Mouse (Mus musculus): Measurements from ENCODE around the gene Metap1d. TPM values are rescaled to one million over a fixed set of nuclear protein-coding genes. Genes with fewer than 3 reads are reported as not detected.

The Metap1d gene
- polyA plus RNA-seq, 1 experiment from 2014 or later, result 34.4 TPM

- Histone ChIP-seq H3K4me1 (peaks cover 11% of the 10 kb centered on the region; the same call in 1 of the 2 replicates), H3K9me3 (no peaks in the 10 kb centered on the region), H3K27ac (replicated peaks) (no peak overlapping the region), H3K36me3 (no peaks in the 10 kb centered on the region), H3K4me3 (no peak overlapping the region), H3K9ac (replicated peaks) (no peak overlapping the region), H3K4me2 (replicated peaks) (no peak overlapping the region), H3K27me3 (peaks cover 29% of the 10 kb centered on the region)
- WGBS, result 92% methylated on average over 7 of the region's 7 CpGs
- ATAC-seq (ENCODE audit: low FRiP score, low read depth), result no peak
These were observed 58.1 kb downstream of the Metap1d start for GRCm38 (mm10) chr2:71511209-71511608.

GRCm38 (mm10) chr2:71512326-71512725, 59.2 kb downstream of the Metap1d start:
- H3K4me1 ChIP-seq, result peaks cover 11% of the 10 kb centered on the region
- WGBS, result 71% methylated on average over 9 of the region's 9 CpGs
- H3K4me3 ChIP-seq, result no peak overlapping the region
- 0 out of 2 replicates have a peak overlapping the region, but pooled peaks have one; percentile 15 for H3K27ac ChIP-seq (replicated peaks)
- peaks cover 29% of the 10 kb centered on the region for H3K27me3 ChIP-seq
- H3K9me3 ChIP-seq, result no peaks in the 10 kb centered on the region
- no peaks in the 10 kb centered on the region for H3K36me3 ChIP-seq
- no peak overlapping the region for H3K4me2 ChIP-seq (replicated peaks)
- peak; percentile 68 for ATAC-seq (ENCODE audit: low FRiP score, low read depth)
- H3K9ac ChIP-seq (replicated peaks), result no peak overlapping the region

GRCm38 (mm10) chr2:71516995-71517394, 63.9 kb downstream of the Metap1d start:
- ATAC-seq (ENCODE audit: low FRiP score, low read depth), result no peak
- no peak overlapping the region for H3K27ac ChIP-seq (replicated peaks)

GRCm38 (mm10) chr2:71517466-71518099, 64.5 kb downstream of the Metap1d start:
- Histone ChIP-seq H3K4me2 (replicated peaks) (no peak overlapping the region), H3K27ac (replicated peaks) (no peak overlapping the region), H3K4me3 (no peak overlapping the region), H3K36me3 (no peaks in the 10 kb centered on the region), H3K4me1 (peaks cover 19% of the 10 kb centered on the region), H3K9me3 (no peaks in the 10 kb centered on the region), H3K27me3 (peaks cover 59% of the 10 kb centered on the region), H3K9ac (replicated peaks) (no peak overlapping the region)
- WGBS, result 22% methylated on average over 8 of the region's 8 CpGs
- ATAC-seq (ENCODE audit: low FRiP score, low read depth), result peak; percentile 52; the same call in 1 of the 2 replicates

More at GRCm38 (mm10) chr2:71516995-71517394, 63.9 kb downstream of the Metap1d start:
- peaks cover 19% of the 10 kb centered on the region for H3K4me1 ChIP-seq
- no peak overlapping the region for H3K9ac ChIP-seq (replicated peaks)
- peaks cover 54% of the 10 kb centered on the region for H3K27me3 ChIP-seq
- no peak overlapping the region for H3K4me3 ChIP-seq
- 25% methylated on average over 4 of the region's 4 CpGs for WGBS
- no peaks in the 10 kb centered on the region for H3K36me3 ChIP-seq
- no peak overlapping the region for H3K4me2 ChIP-seq (replicated peaks)
- no peaks in the 10 kb centered on the region for H3K9me3 ChIP-seq

- Histone ChIP-seq H3K4me1 (peaks cover 3% of the 10 kb centered on the region; the same call in 1 of the 2 replicates), H3K9me3 (no peaks in the 10 kb centered on the region), H3K27me3 (peaks cover 90% of the 10 kb centered on the region), H3K4me2 (replicated peaks) (no peak overlapping the region), H3K4me3 (no peak overlapping the region), H3K27ac (replicated peaks) (no peak overlapping the region), H3K9ac (replicated peaks) (no peak overlapping the region), H3K36me3 (no peaks in the 10 kb centered on the region)
- WGBS, result 70% methylated on average over 4 of the region's 4 CpGs
- no peak for ATAC-seq (ENCODE audit: low FRiP score, low read depth)
These were observed 69.8 kb downstream of the Metap1d start for GRCm38 (mm10) chr2:71522871-71523270.

GRCm38 (mm10) chr2:71523431-71523830, 70.4 kb downstream of the Metap1d start:
- Histone ChIP-seq H3K9ac (replicated peaks) (no peak overlapping the region), H3K27me3 (peaks cover 91% of the 10 kb centered on the region), H3K4me1 (no peaks in the 10 kb centered on the region; the same call in 1 of the 2 replicates), H3K4me3 (no peak overlapping the region), H3K36me3 (no peaks in the 10 kb centered on the region), H3K27ac (replicated peaks) (no peak overlapping the region), H3K4me2 (replicated peaks) (no peak overlapping the region), H3K9me3 (no peaks in the 10 kb centered on the region)
- WGBS, result 56% methylated on average over 4 of the region's 4 CpGs
- ATAC-seq (ENCODE audit: low FRiP score, low read depth), result no peak

- Histone ChIP-seq H3K9ac (replicated peaks) (no peak overlapping the region), H3K4me3 (no peak overlapping the region), H3K4me1 (peaks cover 12% of the 10 kb centered on the region), H3K9me3 (no peaks in the 10 kb centered on the region), H3K4me2 (replicated peaks) (no peak overlapping the region), H3K27ac (replicated peaks) (no peak overlapping the region), H3K36me3 (no peaks in the 10 kb centered on the region), H3K27me3 (peaks cover 95% of the 10 kb centered on the region)
- no peak for ATAC-seq (ENCODE audit: low FRiP score, low read depth)
- WGBS, result 25% methylated on average over 13 of the region's 13 CpGs
These were observed 71.7 kb downstream of the Metap1d start for GRCm38 (mm10) chr2:71524763-71525162.

GRCm38 (mm10) chr2:71526595-71527322, 73.7 kb downstream of the Metap1d start:
- peak overlapping the region; percentile 10; the same call in 1 of the 2 replicates for H3K4me3 ChIP-seq
- H3K27me3 ChIP-seq, result peaks cover 95% of the 10 kb centered on the region
- H3K9ac ChIP-seq (replicated peaks), result no peak overlapping the region
- no peak overlapping the region; the same call in 1 of the 2 replicates for H3K27ac ChIP-seq (replicated peaks)
- no peak for ATAC-seq (ENCODE audit: low FRiP score, low read depth)
- 3% methylated on average over 10 of the region's 10 CpGs for WGBS
- H3K36me3 ChIP-seq, result no peaks in the 10 kb centered on the region
- no peaks in the 10 kb centered on the region for H3K9me3 ChIP-seq
- H3K4me1 ChIP-seq, result peaks cover 20% of the 10 kb centered on the region
- no peak overlapping the region for H3K4me2 ChIP-seq (replicated peaks)

- WGBS, result 2% methylated on average over 24 of the region's 24 CpGs
- H3K4me2 ChIP-seq (replicated peaks), result 0 out of 2 replicates have a peak overlapping the region, but pooled peaks have one; percentile 3
- H3K4me3 ChIP-seq, result peak overlapping the region; percentile 10; the same call in 1 of the 2 replicates
- H3K27ac ChIP-seq (replicated peaks), result no peak overlapping the region; the same call in 1 of the 2 replicates
- peaks cover 98% of the 10 kb centered on the region for H3K27me3 ChIP-seq
- no peaks in the 10 kb centered on the region for H3K9me3 ChIP-seq
- no peak for ATAC-seq (ENCODE audit: low FRiP score, low read depth)
- H3K36me3 ChIP-seq, result no peaks in the 10 kb centered on the region
- H3K9ac ChIP-seq (replicated peaks), result no peak overlapping the region
- peaks cover 24% of the 10 kb centered on the region for H3K4me1 ChIP-seq
These were observed 74.4 kb downstream of the Metap1d start for GRCm38 (mm10) chr2:71527323-71528013.

GRCm38 (mm10) chr2:71528014-71528713, 75.1 kb downstream of the Metap1d start, which contains the start of gene Dlx1:
Gene Dlx1 (plus strand): TSS chr2:71528113.
- Histone ChIP-seq H3K9ac (replicated peaks) (peak within 1 kb of the TSS; percentile 60; the same call in 1 of the 2 replicates), H3K27ac (replicated peaks) (peak within 1 kb of the TSS; percentile 60; the same call in 1 of the 2 replicates), H3K9me3 (no peaks in the 10 kb centered on the region), H3K4me3 (peak within 1 kb of the TSS; percentile 46), H3K4me2 (replicated peaks) (peak within 1 kb of the TSS; percentile 84), H3K27me3 (peaks cover 98% of the 10 kb centered on the region), H3K36me3 (no peaks in the 10 kb centered on the region), H3K4me1 (peaks cover 25% of the 10 kb centered on the region)
- ATAC-seq (ENCODE audit: low FRiP score, low read depth), result no peak
- WGBS, result 1% methylated on average over 26 of the region's 26 CpGs

All from midbrain, embryonic 12.5 days (tissue).